Mouse (Mus musculus) adipocyte (in vitro differentiated cells): ENCODE results near the gene Fbxw9.
A peak's percentile ranks its signal among the peaks of the same experiment; 100 is the strongest.
"Not testable (repeated sequence)": the region's sequence is repeated elsewhere in the genome, so short reads cannot be mapped to it uniquely, and the experiment has no call there.

Source experiments
- DNase-seq: peaks from one replicate; pipeline ENCODE4 v3.0.0-alpha.2; 2016; ENCODE audit warnings: low spot score

Fbxw9 gene

DNA sequence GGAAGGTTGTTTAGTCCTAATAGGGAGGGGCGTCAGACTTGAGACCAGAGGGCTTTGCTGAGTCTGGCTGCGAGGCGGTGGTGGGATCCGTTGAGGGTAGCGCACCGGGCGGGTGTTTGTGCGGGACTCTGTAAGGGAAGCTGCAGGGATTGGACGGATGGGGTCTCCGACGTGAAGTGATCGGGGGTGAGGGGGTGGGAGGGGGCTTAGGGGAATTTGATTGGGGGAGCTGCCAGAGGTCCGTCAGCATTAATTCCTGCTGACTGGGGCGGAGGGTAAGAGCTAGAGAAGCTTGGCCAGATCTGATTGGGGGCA lies 22.5 kb upstream of the Fbxw9 start:
- DNase-seq = no peak

DNA sequence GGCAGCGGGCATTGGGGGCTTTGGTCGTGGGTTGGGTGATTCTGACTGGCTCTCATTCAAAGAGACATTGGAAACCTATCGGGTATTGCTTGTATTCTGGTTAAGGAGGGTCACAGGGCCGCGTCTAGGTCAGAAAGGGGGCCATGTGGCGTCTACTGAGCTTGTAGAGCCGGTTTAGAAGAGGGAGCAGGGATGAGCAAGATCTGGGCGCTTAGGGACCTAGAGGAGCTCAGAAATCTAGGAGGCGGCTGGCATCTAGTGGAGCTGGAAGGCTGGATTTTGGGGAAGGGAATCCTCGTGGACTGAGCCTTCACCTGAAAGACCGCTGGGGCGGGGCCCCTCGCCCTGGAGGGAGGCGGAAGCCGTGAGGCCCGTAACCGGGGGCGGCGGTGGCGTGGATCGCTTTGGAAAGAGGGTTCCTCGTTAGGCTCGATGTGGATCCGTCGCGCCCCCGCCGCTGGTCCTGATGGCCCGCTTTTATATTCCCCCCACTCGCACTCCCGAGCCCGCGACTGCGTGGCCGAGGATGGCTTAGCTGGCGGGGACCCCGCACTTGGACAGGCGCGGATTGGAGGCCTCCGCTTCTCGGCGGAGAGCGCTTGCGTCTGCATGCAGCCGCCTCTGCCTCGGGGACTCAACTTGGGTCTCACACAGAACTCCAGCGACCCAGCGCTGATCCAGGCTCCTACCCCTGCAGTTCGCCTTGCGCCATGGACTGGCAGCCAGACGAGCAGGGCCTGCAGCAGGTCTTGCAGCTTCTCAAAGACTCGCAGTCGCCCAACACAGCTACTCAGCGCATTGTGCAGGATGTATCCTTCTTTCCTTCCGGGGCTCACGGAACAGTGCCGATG lies 21.9 kb upstream of the Fbxw9 start:
- DNase-seq = peak; percentile 66

DNA sequence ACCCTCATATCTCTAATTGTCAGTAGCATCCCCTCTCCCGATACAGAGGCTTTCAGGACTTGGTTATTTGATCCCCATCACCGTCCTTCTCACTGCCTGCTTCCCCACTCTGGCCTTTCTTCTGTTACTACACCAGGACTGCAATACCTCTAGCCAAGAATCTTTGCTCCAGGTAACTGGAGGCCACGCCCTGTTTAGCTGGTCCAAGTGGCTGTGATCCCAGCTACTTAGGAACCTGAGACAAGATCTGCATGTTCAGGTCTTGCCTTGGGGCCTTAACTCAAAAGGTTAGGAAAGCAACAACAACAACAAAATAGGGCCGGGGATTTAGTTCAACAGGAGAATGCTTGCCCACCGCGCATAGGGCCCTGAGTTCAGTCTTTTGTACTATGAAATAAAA lies 16.2 kb upstream of the Fbxw9 start:
- no peak for DNase-seq

DNA sequence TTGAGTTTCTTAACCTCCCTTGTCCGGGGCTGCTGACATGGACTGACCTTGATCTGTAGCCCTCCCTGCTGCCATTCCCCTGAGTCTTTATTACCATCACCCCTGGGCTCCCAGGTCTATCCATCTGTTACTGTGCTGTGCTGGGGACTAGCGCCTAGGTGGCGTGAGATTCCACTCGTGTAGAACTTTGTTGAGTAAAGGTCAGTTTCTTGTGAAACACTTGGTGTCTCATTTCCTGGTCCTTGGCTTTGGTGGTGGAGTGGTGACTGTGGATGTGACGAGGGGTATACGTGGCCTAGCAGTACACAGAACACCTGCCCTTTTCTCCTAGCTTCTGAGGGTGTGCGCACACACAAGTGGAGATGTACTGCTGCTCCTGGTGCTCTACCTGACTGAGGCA lies 2.5 kb upstream of the Fbxw9 start:
- no peak for DNase-seq

DNA sequence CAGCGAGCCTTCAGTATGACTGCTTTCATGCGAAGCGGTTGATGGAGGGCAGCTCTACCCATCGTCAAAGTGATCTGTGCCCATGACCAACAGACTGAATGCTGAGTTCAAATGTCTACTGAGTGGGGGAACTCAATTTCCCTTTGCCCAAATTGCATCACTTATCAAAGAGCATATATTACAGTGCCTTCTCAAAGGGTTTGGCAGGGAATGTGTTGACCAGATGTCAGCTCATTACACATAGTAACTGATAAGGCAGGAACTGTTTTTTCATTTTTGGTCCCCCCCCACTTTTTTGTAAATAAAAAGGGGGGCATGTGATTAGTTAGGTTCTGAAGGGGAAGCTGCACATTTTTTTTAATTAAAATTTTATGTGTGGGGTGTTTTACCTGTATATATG lies 2.7 kb downstream of the Fbxw9 start:
- DNase-seq = no peak

DNA sequence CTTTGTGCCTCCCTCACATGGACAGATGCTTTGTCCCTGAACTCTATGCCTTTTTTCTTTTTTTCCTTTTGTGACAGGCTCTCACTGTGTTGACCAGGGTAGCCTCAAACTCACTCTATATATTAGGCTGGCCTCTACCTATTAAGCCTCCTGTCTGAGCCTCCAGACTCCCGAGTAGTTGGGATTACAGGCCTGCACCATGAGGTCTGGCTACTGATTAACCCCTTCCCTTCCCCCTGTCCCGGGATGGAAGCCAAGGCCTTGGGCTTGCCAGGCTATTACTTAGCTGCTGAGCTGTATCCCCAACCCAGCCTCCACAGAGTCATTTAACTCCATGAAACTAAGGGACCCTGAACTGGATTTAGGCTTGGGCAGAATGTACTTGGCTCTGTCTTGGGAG lies 5.4 kb downstream of the Fbxw9 start:
- peak; percentile 56 for DNase-seq

DNA sequence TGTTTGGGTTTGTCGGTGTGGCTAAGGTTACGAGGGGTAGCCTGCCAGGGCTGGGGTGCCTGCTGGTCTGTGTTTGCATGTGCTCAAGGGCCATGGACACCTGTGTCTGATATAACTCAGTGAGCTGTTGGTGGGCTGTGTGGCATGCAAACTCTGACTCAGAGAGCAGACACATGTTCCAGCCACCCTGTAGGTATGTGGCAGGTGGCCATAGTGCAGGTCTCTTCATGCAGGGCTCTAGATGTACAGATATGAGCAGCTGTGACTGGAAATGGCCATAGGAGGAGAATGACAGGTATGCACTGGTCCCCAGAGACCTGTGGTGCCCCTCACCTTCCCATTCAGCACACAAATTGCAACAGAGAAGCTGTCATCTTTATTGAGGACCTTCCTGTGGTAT lies 7.3 kb downstream of the Fbxw9 start:
- no peak for DNase-seq

DNA sequence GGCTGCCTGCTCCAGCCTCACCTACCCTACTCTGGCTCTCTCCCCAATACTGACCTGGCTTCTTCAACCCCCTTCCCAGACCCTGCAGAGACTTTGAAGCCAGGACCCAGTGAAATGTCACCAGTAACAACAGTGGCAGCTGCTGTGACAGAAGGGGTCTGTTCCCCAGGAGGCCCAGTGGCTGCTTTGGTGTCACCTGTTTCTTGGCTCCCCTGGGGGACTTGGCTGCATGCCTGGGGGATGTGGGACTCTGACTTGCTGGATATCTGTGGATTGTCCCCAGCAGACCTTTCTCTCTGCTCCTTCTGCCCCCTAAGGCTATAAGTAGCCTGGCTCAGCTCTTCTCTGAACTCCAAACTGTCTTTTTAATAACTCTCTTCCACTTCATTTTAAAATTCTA lies 8.1 kb downstream of the Fbxw9 start, which contains the start of gene Gm5741:
Gene Gm5741 (minus strand): TSS at position 1 of the 400 bp plus-strand sequence.
- DNase-seq = no peak

DNA sequence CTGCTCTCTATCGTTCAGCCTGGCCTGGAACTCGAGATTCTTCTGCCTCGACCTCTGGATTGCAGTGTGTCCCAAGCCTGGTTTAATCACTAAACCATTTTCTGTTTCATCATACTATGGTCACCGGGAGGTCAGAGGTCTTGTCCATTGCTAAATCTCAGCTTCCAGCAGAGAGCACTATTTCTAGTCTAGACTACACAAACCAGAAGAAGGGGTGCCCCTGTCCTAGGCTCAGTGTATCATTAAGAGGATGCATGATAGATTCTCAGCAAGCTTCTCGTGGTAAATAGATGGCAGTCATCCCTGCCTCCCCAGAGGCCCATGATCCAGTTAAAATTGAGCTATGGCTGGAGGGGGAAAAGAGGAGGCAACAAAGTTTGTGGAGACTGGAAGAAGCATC lies 11.2 kb downstream of the Fbxw9 start:
- peak; percentile 48 for DNase-seq

DNA sequence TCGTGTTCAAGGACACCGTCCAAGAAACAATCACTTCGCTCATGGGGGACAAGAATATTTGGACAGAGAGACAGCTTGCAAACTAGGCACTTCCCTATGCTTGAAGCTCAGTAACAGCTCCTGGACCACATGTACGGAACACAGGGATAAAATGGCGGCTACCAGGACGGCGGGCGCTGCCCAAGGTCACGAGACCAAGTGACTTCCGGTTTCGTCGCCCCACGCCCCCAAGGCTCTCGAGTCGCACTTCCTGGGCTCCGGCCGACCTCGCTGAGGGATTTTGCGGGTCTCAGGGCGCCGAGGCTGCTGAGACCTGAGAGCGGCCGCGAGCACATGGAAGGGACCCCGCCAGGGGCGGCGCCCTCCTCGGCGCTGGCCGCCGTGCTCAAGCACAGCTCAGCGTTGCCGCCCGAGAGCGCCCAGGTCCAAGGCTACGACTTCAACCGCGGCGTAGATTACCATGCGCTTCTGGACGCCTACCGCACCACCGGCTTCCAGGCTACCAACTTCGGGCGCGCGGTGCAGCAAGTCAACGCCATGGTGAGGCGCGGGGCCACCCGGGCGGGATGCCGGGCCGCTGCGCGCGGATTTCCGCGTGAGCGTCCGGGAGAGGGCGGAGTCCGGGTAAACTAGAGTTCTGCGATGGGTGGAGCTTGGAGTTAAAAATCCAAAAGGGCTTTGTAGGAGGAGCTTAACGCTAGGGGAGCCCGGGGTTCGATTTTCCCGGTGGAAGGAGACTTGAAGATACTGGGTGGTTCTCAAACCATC lies 11.8 kb downstream of the Fbxw9 start, which contains the start of gene Dhps:
Gene Dhps (plus strand): TSS at position 244 of the 768 bp plus-strand sequence.
- DNase-seq = peak; percentile 95

DNA sequence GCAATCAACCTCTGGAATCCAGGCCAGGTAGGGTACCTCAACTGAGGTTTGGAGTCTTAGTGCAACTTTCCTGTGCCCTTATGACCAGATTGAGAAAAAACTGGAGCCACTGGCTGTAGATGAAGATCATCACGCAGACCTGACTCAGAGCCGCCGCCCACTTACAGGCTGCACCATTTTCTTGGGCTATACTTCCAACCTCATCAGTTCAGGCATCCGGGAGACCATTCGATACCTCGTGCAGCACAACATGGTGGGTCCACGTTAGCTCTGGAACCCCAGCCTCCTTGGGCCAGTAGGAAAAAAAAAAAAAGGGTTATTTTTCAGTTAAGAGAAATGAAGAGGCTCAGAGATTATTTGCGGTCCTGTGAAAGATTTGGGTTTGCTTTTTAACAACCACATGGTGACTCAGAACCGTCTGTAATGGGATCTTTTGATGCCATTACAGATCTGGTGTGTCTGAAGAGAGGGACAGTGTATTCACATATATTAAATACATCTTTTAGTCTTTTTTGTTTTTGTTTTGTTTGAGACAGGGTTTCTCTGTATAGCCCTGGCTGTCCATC lies 12.6 kb downstream of the Fbxw9 start:
- DNase-seq = no peak

DNA sequence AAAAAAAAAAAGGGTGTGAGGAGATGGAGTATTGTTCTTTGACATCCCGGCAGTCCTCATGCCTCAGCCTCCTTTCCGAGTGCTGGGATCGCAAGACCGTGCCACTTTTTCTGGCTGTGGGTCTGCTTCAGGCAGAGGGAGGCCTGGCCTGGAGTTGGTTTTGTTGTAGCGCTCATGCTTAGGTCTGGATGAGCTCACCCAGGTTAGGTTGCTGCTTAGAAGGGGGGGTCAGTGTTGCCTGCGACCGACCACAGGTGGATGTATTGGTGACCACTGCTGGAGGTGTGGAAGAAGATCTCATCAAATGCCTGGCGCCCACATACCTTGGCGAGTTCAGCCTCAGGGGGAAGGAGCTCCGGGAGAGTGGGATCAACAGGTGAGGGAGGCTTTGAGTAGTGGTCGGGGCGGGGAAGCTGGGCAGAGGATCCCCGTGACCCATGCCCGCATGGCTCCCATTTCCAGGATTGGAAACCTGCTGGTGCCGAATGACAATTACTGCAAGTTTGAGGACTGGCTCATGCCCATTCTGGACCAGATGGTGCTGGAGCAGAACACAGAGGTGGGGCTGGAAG lies 13.3 kb downstream of the Fbxw9 start:
- DNase-seq = no peak

DNA sequence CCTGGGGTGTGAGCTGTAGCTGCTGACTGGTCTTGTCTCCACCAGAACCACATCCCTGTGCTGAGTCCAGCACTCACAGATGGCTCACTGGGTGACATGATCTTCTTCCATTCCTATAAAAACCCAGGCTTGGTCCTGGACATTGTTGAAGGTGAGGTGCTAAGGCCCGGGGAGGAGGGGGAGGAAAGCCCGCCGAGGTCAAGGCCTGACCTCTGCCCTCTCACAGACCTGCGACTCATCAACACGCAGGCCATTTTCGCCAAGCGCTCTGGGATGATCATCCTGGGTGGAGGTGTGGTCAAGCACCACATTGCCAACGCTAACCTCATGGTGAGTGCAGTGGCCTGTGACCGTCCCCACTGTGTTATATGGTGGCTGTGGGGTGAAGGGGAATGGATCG lies 14.3 kb downstream of the Fbxw9 start:
- DNase-seq = no peak

DNA sequence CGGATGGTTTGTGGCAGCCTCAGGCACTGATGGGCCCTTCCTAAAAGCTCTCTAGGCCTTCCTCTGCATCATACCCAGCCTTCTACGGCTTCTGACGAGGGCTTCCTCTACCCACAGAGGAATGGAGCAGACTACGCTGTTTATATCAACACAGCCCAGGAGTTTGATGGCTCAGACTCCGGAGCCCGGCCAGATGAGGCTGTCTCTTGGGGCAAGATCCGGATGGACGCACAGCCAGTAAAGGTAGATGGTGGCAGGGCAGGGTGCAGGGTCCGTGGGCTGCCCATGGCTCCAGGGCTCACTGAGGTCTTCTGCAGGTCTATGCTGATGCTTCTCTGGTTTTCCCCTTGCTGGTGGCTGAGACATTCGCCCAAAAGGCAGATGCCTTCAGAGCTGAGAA lies 14.8 kb downstream of the Fbxw9 start:
- DNase-seq = no peak

DNA sequence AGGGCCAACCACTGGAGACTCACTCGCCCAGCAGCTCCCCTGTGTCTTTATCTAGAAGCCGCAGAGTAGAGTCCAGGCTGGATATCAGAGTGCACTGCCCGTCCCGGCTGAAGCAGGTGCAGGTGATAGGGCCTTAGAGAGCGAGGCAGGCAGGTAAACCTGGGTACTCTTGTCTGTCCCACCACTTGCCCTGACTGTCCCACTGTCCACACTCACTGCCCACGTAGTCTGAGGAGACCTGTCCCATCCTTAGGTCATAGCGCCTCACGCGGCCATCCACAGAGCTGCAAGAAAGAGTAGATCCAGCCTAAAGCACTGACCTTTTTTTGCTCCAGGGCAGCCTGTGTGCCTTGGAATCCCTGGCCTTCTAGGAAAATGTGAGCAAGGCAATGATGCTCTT lies 16.1 kb downstream of the Fbxw9 start:
- peak; percentile 54 for DNase-seq

DNA sequence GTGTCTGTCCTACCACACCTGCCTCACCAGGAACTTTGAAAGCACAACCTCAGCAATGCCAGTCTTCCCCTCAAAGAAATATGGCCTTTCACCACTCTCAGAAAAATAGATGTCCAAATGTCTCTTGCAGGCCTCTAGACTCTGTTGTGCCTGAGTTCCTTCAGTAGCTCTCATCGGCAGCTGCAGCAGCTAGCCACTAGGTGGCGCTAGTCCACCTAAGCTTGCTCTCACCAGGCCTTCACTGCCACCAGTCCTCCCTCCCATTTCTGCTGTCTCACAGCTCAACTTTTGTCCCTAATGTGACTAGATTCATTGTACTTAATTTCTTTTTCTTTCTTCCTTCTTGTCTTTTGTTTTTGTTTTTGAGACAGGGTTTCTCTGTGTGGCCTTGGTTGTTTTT lies 17.1 kb downstream of the Fbxw9 start:
- DNase-seq = peak; percentile 92

DNA sequence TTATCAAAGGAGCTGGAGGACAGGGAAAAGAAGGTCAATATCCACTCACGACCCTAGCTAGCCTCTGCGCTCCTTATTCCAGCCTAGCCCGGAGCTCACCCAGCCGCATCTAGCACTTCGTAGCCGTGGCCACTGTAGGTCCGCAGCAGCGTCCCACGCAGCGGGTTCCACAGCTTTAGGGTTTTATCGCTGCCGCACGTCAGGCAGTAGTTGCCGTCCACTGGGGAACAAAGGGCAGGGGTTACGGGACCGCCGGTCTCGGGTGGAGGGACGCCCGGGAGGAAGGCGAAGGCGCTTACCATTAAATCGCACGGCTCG lies 20.3 kb downstream of the Fbxw9 start:
- DNase-seq = no peak

DNA sequence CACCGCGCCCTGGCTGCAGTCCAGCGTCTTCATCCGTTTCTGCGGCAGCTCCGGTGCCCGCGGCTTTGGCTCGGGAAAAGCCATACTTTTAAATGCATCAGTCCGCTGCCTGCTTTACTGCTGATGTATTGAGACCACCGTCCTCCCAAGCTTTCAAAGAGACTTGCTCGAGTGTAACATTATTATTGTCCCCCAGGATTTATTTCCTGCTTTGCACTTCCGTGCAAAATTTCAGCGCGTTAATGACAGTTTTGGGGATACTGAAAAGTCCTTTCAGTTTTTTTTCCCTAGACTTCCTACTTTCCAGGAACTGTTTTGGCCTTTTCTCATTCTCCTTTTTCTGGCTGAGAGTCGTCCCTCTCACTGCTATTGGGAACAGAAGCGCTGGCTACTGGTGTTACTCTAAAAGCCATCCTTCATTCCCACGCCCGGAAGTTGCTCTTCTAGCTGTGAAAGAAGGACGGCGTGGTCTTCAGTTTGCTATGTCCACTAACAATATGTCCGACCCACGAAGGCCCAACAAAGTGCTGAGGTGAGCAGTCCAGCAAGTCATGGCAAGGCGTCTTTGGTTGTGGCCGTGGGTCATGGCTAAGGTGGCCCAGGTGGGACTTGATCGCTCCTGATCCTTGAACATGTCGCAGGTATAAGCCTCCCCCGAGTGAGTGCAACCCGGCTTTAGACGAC lies 20.8 kb downstream of the Fbxw9 start, which contains the start of gene Wdr83os:
Gene Wdr83os (plus strand): TSS at position 209 of the 684 bp plus-strand sequence.
- peak; percentile 85 for DNase-seq

DNA sequence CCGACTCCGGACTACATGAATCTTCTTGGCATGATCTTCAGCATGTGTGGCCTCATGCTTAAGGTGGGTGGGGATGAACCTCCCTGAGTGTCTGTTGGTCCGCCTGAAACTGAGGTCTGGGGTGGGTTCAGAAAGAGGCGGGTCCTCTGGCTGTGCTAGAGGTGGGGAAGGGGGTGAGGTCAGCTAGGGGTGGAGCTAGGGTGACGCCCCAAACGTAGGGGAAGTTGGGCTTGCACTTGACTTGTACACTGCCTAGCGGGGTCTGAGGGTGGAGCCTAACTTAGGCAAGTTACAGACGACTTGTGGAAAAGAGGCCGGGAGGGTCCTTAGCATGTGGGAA lies 21.3 kb downstream of the Fbxw9 start, which contains the start of gene Wdr83:
Gene Wdr83 (minus strand): TSS at position 91 of the 340 bp plus-strand sequence.
- DNase-seq = no peak

DNA sequence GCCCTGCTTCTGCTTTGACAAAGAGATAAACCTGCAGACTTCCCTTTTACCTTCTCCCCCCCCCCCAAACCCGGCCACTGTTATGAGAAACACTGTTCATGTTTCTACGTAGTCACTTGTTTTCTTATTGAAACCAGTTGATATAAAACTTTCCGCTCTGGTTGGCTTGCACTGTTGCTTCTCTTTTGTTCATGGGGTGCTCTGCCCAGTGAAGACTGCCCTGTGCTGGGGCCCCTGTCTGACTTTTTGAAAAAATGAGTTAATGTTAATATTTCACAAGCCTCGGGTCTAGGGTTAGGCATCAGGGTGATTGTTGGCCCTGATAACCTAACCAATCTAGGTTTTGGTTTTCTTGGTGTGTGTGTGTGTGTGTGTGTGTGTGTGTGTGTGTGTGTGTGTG lies 22.3 kb downstream of the Fbxw9 start:
- not testable (repeated sequence) for DNase-seq

DNA sequence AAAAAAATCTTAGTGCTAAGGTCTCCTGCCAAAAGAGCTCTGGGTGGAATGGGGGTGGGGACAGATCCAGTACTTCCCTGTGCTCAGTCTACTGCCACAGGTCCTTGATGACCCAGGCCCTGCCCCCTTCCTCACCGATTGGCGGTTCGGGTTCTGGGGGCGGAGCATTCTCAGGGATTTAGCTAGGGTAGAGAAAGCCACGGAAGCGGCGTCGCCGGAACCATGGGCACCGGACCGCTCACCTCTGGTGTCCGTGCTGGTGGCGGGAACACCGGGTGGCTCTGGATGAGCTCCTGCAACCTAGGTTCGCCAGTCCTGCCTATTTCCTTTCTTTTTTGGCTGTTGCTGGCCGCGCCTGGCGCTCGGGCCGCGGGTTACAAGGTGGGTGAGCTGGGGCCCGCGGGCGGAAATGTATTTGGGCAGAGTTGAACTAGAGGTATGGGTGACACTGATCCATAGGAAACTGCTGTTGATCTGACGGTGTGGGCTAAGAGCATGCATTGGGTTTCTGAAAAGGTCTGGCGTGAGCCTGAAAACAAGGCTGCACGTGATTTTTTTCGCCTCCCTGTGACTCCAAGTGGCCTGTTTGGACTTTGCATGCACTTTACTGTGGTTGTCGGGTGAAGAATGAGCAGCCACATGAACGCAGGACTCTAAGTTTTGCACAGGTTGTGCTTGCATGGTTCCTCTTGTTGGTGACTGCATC lies 23.4 kb downstream of the Fbxw9 start, which contains the start of gene Man2b1:
Gene Man2b1 (plus strand): TSS at position 163 of the 706 bp plus-strand sequence.
- DNase-seq = peak; percentile 98
